Mouse (Mus musculus): ENCODE data around the gene Krtap4-8.
"Not testable (repeated sequence)": the region's sequence is repeated elsewhere in the genome, so short reads cannot be mapped to it uniquely, and the experiment has no call there.

Gene Krtap4-8

DNA sequence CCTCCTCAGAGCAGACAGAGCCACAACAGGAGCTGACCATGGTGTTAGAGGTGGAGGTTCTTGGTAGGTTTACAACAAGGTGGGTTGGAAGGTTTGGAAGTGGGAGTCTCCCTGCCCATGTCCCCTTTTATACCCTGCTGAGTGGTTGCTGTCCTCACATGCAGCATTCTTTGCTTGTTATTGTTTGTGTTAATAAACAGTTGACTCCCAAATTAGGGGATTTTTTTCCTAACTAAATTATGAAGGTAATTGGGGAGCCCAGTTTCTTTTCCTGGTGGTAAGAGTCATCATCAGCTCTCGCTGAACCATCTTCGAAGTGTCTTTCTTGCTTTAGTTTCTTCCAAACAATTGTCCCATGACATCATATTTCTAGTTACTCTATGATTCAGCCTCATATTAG lies at the start of gene Krtap4-8:
Krtap4-8 (minus strand) TSS at position 101 of the 400 bp plus-strand sequence.
- ATAC-seq (ENCODE audit: low TSS enrichment), result no peak

DNA sequence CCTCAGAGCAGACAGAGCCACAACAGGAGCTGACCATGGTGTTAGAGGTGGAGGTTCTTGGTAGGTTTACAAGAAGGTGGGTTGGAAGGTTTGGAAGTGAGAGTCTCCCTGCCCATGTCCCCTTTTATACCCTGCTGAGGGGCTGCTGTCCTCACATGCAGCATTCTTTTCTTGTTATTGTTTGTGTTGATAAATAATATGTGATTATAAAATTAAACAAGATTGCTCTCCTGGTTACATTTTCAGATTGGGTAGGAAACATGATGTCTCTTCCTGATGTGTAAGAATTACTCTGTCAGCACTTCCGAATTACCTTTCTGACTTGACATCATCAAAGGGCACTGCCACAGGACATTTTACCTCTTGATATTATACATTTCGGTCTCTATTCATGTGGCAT lies 35.1 kb upstream of the Krtap4-8 start, which contains the start of gene Gm11564:
Gm11564 (minus strand) TSS at position 101 of the 400 bp plus-strand sequence.
- not testable (repeated sequence) for ATAC-seq (ENCODE audit: low TSS enrichment)

DNA sequence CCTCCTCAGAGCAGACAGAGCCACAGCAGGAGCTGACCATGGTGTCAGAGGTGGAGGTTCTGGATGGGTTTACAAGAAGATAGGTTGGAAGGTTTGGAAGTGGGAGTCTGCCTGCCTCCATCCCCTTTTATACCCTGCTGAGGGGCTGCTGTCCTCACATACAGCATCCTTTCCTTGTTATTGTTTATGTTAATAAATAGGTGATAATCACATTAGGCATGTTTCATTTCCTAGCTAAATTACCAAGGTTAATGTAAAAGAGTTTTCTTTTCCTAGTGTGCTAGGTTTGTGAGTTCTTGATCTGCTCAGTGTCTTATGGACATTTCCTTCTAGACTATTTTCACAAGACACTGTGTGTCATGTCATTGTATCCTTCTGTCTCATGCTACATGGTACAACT lies 29.3 kb upstream of the Krtap4-8 start, which contains the start of gene Krtap4-13:
Krtap4-13 (minus strand) TSS at position 101 of the 400 bp plus-strand sequence.
- not testable (repeated sequence) for ATAC-seq (ENCODE audit: low TSS enrichment)

DNA sequence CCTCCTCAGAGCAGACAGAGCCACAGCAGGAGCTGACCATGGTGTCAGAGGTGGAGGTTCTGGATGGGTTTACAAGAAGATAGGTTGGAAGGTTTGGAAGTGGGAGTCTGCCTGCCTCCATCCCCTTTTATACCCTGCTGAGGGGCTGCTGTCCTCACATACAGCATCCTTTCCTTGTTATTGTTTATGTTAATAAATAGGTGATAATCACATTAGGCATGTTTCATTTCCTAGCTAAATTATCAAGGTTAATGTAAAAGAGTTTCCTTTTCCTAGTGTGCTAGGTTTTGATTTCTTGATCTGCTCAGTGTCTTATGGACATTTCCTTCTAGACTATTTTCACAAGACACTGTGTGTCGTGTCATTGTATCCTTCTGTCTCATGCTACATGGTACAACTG lies 23.8 kb upstream of the Krtap4-8 start, which contains the start of gene Gm11554:
Gm11554 (minus strand) TSS at position 101 of the 400 bp plus-strand sequence.
- ATAC-seq (ENCODE audit: low TSS enrichment), result not testable (repeated sequence)

DNA sequence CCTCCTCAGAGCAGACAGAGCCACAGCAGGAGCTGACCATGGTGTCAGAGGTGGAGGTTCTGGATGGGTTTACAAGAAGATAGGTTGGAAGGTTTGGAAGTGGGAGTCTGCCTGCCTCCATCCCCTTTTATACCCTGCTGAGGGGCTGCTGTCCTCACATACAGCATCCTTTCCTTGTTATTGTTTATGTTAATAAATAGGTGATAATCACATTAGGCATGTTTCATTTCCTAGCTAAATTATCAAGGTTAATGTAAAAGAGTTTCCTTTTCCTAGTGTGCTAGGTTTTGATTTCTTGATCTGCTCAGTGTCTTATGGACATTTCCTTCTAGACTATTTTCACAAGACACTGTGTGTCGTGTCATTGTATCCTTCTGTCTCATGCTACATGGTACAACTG lies 18.3 kb upstream of the Krtap4-8 start, which contains the start of gene Gm11569:
Gm11569 (minus strand) TSS at position 101 of the 400 bp plus-strand sequence.
- not testable (repeated sequence) for ATAC-seq (ENCODE audit: low TSS enrichment)

DNA sequence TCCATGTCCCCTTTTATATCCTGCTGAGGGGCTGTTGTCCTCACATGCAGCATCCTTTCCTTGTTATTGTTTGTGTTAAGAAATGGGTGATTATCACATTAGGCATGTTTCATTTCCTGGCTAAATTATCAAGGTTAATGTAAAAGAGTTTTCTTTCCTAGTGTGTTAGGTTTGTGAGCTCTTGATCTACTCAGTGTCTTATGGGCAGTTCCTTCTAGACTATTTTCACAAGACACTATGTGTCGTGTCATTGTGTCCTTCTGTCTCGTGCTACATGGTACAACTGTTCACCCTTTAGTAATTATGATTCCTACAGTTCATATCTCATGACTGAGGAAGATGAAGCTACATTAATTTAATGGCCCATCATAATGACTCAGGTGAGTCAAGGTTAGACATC lies 12.9 kb upstream of the Krtap4-8 start, which contains the start of gene Gm11596:
Gm11596 (minus strand) TSS at position 101 of the 400 bp plus-strand sequence.
- no peak for ATAC-seq (ENCODE audit: low TSS enrichment)

DNA sequence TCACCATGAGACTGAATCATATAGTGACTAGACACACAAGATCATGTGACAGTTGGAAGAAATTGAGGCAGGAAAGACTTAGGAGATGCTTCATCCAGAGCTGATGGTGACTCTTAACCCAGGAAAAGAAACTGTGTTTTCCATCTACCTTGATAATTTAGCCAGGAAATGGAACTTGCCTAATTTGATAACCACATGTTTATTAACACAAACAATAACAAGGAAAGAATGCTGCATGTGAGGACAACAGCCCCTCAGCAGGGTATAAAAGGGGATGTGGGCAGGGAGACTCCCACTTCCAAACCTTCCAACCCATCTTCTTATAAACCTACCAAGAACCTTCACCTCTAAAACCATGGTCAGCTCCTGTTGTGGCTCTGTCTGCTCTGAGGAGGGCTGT lies 4.4 kb upstream of the Krtap4-8 start, which contains the start of gene Krtap4-9:
Krtap4-9 (plus strand) TSS at position 301 of the 400 bp plus-strand sequence.
- ATAC-seq (ENCODE audit: low TSS enrichment), result not testable (repeated sequence)

DNA sequence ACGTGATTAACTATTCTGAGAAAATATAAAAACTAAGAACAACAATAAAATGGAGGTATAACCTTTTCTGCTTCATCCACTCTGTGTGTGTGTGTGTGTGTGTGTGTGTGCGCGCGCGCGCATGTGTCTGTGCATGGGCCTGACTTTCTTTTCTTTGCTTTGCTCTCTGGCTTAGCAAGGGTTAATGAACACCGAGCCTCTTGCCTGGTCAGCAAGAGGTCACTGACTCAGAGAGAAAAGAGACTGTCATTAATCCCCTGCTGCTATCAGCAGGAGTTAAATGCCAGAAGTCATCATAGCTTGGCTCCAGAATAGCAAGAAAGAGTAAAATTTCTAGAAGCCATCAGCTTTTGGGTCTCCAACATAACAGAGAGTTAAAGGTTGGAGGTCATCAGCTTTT lies 2.1 kb downstream of the Krtap4-8 start:
- no peak for ATAC-seq (ENCODE audit: low TSS enrichment)

DNA sequence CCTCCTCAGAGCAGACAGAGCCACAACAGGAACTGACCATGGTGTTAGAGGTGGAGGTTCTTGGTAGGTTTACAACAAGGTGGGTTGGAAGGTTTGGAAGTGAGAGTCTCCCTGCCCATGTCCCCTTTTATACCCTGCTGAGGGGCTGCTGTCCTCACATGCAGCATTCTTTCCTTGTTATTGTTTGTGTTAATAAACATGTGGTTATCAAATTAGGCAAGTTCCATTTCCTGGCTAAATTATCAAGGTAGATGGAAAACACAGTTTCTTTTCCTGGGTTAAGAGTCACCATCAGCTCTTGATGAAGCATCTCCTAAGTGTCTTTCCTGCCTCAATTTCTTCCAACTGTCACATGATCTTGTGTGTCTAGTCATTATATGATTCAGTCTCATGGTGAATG lies 7.7 kb downstream of the Krtap4-8 start, which contains the start of gene Gm11595:
Gm11595 (minus strand) TSS at position 101 of the 400 bp plus-strand sequence.
- ATAC-seq (ENCODE audit: low TSS enrichment), result not testable (repeated sequence)

DNA sequence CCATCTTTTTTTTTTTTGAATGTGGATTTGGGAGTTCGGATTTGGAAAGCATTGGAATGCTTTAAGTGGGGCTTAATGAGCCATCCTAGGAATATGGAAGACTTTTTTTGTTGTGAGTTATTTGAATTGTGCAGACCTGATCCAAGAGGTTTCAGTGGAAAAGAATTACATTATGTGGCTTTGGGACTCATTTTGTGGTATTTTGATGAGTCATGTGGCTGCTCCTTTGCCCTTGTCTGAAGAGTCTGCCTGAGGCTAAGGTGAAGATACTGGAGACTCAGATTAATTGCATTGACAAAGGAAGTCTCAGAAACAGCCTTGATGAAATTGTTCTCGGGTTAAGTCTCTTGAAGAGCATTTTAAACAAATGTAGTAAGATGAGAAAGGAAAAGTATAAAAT lies 12.1 kb downstream of the Krtap4-8 start:
- ATAC-seq (ENCODE audit: low TSS enrichment), result no peak

DNA sequence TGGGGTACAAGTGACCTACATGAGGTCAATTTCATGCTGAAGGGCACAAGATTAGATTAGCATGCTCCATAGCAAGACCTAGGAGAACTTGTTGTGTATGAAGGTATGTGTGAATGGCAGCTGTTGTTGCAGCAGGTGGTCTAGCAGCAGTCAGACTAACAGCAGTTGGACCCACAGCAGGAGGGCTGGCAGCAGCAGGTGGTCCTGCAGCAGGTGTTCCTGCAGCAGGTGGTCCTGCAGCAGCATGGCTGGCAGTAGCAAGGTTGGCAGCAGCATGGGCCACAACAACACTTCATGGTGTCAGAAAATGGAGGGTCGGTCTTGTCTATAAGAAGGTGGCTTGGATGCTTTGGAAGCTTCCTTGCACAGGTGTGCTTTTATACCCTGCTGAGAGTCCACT lies 21.6 kb downstream of the Krtap4-8 start:
- ATAC-seq (ENCODE audit: low TSS enrichment), result no peak

DNA sequence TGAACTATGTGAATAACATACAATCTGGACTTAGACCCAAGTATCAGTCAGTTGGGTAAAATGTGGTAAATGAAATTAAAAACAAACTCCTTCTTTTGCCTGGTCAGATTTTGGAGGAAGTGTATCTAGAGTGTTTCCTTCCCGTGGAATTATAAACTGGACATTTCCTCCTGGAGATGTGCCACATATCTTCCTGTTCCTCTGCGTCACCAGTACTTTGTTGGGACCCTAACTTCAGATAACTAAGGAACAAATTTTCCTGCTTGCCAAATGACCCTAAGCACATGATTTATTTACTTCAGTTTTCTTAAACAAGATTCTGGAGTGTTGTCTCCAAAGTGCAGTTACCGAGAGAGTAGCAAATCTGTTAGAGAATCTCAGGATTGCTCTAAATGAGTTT lies 36.5 kb downstream of the Krtap4-8 start:
- no peak for ATAC-seq (ENCODE audit: low TSS enrichment)

DNA sequence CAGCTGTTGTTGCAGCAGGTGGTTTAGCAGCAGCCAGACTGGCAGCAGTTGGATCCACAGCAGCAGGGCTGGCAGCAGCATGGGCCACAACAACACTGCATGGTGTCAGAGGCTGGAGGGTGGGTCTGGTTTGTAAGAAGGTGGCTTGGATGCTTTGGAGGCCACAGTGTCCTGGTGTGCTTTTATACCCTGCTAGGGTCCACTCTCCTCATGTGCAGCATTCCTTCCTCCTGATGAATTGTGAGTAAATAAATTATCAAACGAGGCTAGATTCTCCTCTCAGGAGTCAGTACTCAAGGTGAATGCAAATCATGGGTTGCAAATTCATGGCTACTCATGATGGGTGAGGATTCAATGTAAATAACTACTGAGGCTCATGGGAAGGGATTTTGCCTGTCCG lies 46.3 kb downstream of the Krtap4-8 start, which contains the start of gene Gm14180:
Gm14180 (minus strand) TSS at position 101 of the 400 bp plus-strand sequence.
- ATAC-seq (ENCODE audit: low TSS enrichment), result no peak

Data from frontal cortex, adult (tissue).